Mouse (Mus musculus) granulocyte monocyte progenitor cell, adult 5-6 weeks (primary cell): Measurements from ENCODE around the gene Tacc3. TPM values are rescaled to one million over a fixed set of nuclear protein-coding genes. Genes with fewer than 3 reads are reported as not detected.

Experiments used
- ATAC-seq: replicated peaks from 2 replicates; pipeline ENCODE4 v1.8.0; 2016; ENCODE audit warnings: mild to moderate bottlenecking, moderate TSS enrichment, inconsistent platforms; ENCODE audit not compliant: poor library complexity, severe bottlenecking
- total RNA-seq, 2 experiments: library from RNA; stranded (forward) in 1 of 2; stranded (reverse) in 1 of 2; fragments of 200-712, 200-1000 nt in 1 of 2; fragments of >200 nt in 1 of 2; fragmentation: Nextera tagmentation in 1 of 2; gene quantifications; 2 replicates each; pipeline ENCODE4 v1.2.3; 2014 to 2017

Tacc3 gene
- total RNA-seq, 2 experiments from 2014 or later = 81.0 to 186 TPM

- ATAC-seq = no peak; the same call in 1 of the 2 replicates
These were observed 63.0 kb downstream of the Tacc3 start for GRCm38 (mm10) chr5:33720852-33721490.

- ATAC-seq = peak; percentile 61
These were observed 63.8 kb downstream of the Tacc3 start, which contains the start of gene Fgfr3 for GRCm38 (mm10) chr5:33721541-33722265. Fgfr3 (plus strand) TSS chr5:33721674.

GRCm38 (mm10) chr5:33722266-33723018, 64.5 kb downstream of the Tacc3 start:
- ATAC-seq = peak; percentile 40; the same call in 1 of the 2 replicates

- peak; percentile 4; the same call in 1 of the 2 replicates for ATAC-seq
These were observed 65.2 kb downstream of the Tacc3 start for GRCm38 (mm10) chr5:33723019-33723640.

- no peak for ATAC-seq
These were observed 65.9 kb downstream of the Tacc3 start for GRCm38 (mm10) chr5:33723641-33724465.

GRCm38 (mm10) chr5:33726081-33726647, 68.2 kb downstream of the Tacc3 start:
- ATAC-seq = no peak

GRCm38 (mm10) chr5:33726891-33727290, 69.0 kb downstream of the Tacc3 start:
- ATAC-seq = no peak

Other genes with a start within 250 kb of the Tacc3 start
- 0.60 TPM in 1 of 2 replicates, not detected in the other for gene Nkx1-1, start 224.2 kb upstream of the Tacc3 start, total RNA-seq (2014; fragmentation: Nextera tagmentation)
- not detected in 2 replicates for gene Nkx1-1, start 224.2 kb upstream of the Tacc3 start, total RNA-seq (2017)
- gene Fam53a, start 28.5 kb upstream of the Tacc3 start, total RNA-seq (2014; fragmentation: Nextera tagmentation) = 23.7 and 40.1 TPM in 2 replicates
- gene Fam53a, start 28.5 kb upstream of the Tacc3 start, total RNA-seq (2017) = 15.7 and 16.1 TPM in 2 replicates
- gene Gm9903, start 28.2 kb upstream of the Tacc3 start, total RNA-seq (2014; fragmentation: Nextera tagmentation) = 0.75 TPM in 1 of 2 replicates, not detected in the other
- gene Gm9903, start 28.2 kb upstream of the Tacc3 start, total RNA-seq (2017) = 0.15 and 0.30 TPM in 2 replicates
- 154 and 174 TPM in 2 replicates for gene Slbp, start 5.6 kb upstream of the Tacc3 start, total RNA-seq (2014; fragmentation: Nextera tagmentation)
- gene Slbp, start 5.6 kb upstream of the Tacc3 start, total RNA-seq (2017) = 251 and 253 TPM in 2 replicates
- 15.0 and 27.7 TPM in 2 replicates for gene Tmem129, start 288 bp downstream of the Tacc3 start, total RNA-seq (2014; fragmentation: Nextera tagmentation)
- gene Tmem129, start 288 bp downstream of the Tacc3 start, total RNA-seq (2017) = 19.7 and 26.2 TPM in 2 replicates
- not detected in 2 replicates for gene Fgfr3, start 63.5 kb downstream of the Tacc3 start, total RNA-seq (2014; fragmentation: Nextera tagmentation)
- not detected in 2 replicates for gene Fgfr3, start 63.5 kb downstream of the Tacc3 start, total RNA-seq (2017)
- gene Letm1, start 124.7 kb downstream of the Tacc3 start, total RNA-seq (2014; fragmentation: Nextera tagmentation) = 24.5 and 25.3 TPM in 2 replicates
- gene Letm1, start 124.7 kb downstream of the Tacc3 start, total RNA-seq (2017) = 19.9 and 22.3 TPM in 2 replicates
- gene Nsd2, start 162.6 kb downstream of the Tacc3 start, total RNA-seq (2014; fragmentation: Nextera tagmentation) = 108 and 109 TPM in 2 replicates
- gene Nsd2, start 162.6 kb downstream of the Tacc3 start, total RNA-seq (2017) = 108 and 136 TPM in 2 replicates